Mouse (Mus musculus) myocyte (in vitro differentiated cells): ENCODE results near the gene Jakmip3.

Experiments
- E2F4 ChIP-seq: IDR thresholded peaks from one replicate; pipeline ENCODE4 v1.6.1; 2011; ENCODE audit warnings: mild to moderate bottlenecking, control low read depth, moderate library complexity; ENCODE audit not compliant: insufficient read depth
- MAX ChIP-seq: IDR thresholded peaks from one replicate; pipeline ENCODE4 v1.6.1; 2011; ENCODE audit warnings: low read depth, mild to moderate bottlenecking, control low read depth
- USF1 ChIP-seq: IDR thresholded peaks from one replicate; pipeline ENCODE4 v1.6.1; 2011; ENCODE audit warnings: low read depth, mild to moderate bottlenecking, control low read depth, moderate library complexity

DNA sequence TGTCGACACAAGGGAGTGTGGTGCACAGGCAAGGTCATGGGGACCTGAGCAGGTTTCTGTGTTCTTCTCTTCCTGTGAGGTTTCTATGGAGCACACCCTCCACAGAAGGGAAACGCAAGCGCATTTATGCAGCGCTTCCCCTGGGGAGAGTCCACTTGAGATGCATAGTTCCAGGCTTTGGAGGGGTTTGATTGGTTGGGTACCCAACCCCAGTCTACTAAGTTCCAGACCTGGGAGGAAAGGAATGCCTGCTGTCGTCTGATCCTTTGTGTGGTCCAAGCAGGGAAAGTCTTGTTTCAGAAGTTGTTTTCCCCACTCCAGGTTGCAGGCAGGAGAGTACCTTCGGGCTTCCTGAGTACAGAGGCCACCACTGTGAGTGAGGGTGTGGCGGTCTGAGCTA, 138.6 kb downstream of the Jakmip3 start:
- TF ChIP-seq USF1 (no peak), E2F4 (no peak), MAX (no peak)
